Mouse (Mus musculus): ENCODE data around the gene Colec11.

GRCm38 (mm10) chr12:28590428-28590827, 32.7 kb downstream of the Colec11 start:
- TF ChIP-seq CTCF (IDR thresholded peaks at IDR 0.05; ENCODE audit: low read depth) (no peak), EP300 (optimal IDR thresholded peaks at IDR 0.05) (no peak)
